Mouse (Mus musculus): ENCODE measurements at regions not wholly inside any gene's neighbourhood (a gene's known extent, or its start where the extent isn't known, plus 50 kb on each side); places are given as distances from the start of the nearest gene placed in this dataset.

DNA sequence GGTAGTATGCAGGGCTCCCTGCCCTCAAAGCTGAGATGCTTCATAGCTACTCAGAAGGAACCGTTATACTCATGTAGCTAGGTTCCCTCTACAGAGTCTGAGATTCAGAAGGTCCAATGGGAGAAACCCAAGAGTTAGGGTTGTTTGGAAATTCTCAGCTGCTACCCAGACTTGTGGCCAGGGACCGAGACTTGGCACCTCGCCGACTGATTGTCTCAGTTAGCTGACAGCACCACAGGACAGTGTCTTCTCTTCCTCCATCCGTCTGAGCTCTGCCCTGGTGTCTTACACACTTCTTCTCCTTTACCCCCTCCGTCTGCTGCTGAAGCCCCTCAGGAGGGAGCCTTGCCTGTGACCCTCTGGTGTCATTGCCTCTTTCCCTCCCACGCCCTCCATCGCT is 329.6 kb upstream of the Prox1 start:
- Histone ChIP-seq H3K36me3 (replicated peaks; ENCODE audit: control insufficient read depth, insufficient read depth, low read depth, low read length) (no peaks in the 10 kb centered on the region), H3K9ac (replicated peaks; ENCODE audit: low read length) (no peak overlapping the region), H3K9me3 (replicated peaks; ENCODE audit: control insufficient read depth, low read length) (no peaks in the 10 kb centered on the region), H3K4me3 (ENCODE audit: low read depth, low read length) (no peak overlapping the region), H3K27ac (replicated peaks; ENCODE audit: low read depth, low read length) (no peak overlapping the region), H3K4me2 (ENCODE audit: low read depth, low read length) (no peak overlapping the region), H3K4me1 (ENCODE audit: control insufficient read depth, insufficient read depth, low read length) (no peaks in the 10 kb centered on the region), H3K27me3 (ENCODE audit: control insufficient read depth, insufficient read depth, low read length) (no peaks in the 10 kb centered on the region)
- ATAC-seq (replicated peaks; ENCODE audit: insufficient number of reproducible peaks, low FRiP score, low TSS enrichment, low read depth) (no peak), DNase-seq (ENCODE audit: low spot score) (no peak)
- 82% methylated on average over 8 of the region's 8 CpGs for WGBS

DNA sequence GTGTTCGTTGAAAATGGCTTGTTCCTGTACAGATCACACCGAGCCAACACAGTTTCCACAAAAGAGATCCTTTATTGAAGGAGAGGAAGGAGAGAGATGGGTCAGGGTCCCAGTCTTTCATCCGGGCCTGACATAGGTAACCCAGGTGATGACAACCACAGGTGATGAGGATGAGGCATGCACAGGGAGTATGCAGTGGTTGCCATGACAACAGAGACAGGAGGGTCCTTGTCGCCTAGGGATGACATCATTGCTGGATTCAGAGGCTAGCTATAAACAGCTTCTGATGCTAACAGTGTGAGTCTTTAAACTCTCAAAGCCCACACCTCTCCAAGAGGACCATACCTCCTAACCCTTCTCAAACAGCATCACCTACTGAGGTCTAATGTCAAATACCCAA is 327.0 kb upstream of the Prox1 start:
- ATAC-seq (replicated peaks; ENCODE audit: insufficient number of reproducible peaks, low FRiP score, low TSS enrichment, low read depth) (no peak), DNase-seq (ENCODE audit: low spot score) (no peak)
- no peak overlapping the region for H3K27ac ChIP-seq (replicated peaks; ENCODE audit: low read depth, low read length)
- no peaks in the 10 kb centered on the region for H3K27me3 ChIP-seq (ENCODE audit: control insufficient read depth, insufficient read depth, low read length)
- WGBS: 90% methylated on average over 4 of the region's 4 CpGs
- H3K36me3 ChIP-seq (replicated peaks; ENCODE audit: control insufficient read depth, insufficient read depth, low read depth, low read length): no peaks in the 10 kb centered on the region
- no peaks in the 10 kb centered on the region for H3K9me3 ChIP-seq (replicated peaks; ENCODE audit: control insufficient read depth, low read length)
- no peak overlapping the region for H3K4me2 ChIP-seq (ENCODE audit: low read depth, low read length)
- H3K9ac ChIP-seq (replicated peaks; ENCODE audit: low read length): no peak overlapping the region
- no peak overlapping the region for H3K4me3 ChIP-seq (ENCODE audit: low read depth, low read length)
- no peaks in the 10 kb centered on the region for H3K4me1 ChIP-seq (ENCODE audit: control insufficient read depth, insufficient read depth, low read length)

DNA sequence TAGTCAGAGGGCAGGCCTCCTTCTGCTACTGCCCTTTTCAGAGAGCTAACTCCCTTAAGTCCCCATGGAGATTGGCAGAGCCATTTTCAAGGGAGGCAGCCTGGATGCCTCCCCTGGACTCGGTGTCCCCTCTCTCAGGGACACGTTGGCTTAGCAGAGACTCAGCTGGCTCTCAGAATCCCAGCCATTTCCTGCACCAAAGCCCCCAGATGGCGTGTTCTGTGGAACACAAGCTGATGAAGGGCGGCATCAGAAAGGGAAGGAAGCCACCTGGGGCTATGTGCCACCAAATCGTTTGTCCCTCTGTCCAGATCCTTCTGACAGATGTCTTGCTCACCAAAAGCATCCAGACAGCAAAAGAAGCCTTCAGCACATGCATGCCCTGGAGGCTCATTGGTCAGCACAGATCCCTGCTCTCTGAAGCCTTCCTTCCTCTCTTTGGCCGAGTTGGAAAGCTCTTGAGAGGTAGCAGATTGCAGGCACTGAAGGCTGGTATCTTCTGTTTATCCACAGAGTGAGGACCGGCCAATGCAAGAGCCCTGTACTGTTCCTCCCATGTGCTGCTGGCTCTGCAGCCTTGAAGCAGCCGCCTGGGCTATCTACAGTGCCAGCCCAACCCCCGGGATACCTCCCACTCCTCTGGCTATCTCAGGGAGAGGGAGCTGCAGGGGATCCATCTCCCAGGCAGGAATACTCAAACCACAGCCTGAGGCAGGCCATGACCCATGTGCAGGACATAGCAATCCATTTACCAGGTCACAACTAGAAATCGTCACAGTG is 325.4 kb upstream of the Prox1 start:
- no peaks in the 10 kb centered on the region for H3K9me3 ChIP-seq (replicated peaks; ENCODE audit: control insufficient read depth, low read length)
- no peak overlapping the region for H3K27ac ChIP-seq (replicated peaks; ENCODE audit: low read depth, low read length)
- H3K4me1 ChIP-seq (ENCODE audit: control insufficient read depth, insufficient read depth, low read length): no peaks in the 10 kb centered on the region
- no peak for DNase-seq (ENCODE audit: low spot score)
- no peak overlapping the region for H3K9ac ChIP-seq (replicated peaks; ENCODE audit: low read length)
- ATAC-seq (replicated peaks; ENCODE audit: insufficient number of reproducible peaks, low FRiP score, low TSS enrichment, low read depth): no peak
- 47% methylated on average over 10 of the region's 10 CpGs for WGBS
- no peak overlapping the region for H3K4me2 ChIP-seq (ENCODE audit: low read depth, low read length)
- H3K4me3 ChIP-seq (ENCODE audit: low read depth, low read length): no peak overlapping the region
- H3K36me3 ChIP-seq (replicated peaks; ENCODE audit: control insufficient read depth, insufficient read depth, low read depth, low read length): no peaks in the 10 kb centered on the region
- H3K27me3 ChIP-seq (ENCODE audit: control insufficient read depth, insufficient read depth, low read length): no peaks in the 10 kb centered on the region

DNA sequence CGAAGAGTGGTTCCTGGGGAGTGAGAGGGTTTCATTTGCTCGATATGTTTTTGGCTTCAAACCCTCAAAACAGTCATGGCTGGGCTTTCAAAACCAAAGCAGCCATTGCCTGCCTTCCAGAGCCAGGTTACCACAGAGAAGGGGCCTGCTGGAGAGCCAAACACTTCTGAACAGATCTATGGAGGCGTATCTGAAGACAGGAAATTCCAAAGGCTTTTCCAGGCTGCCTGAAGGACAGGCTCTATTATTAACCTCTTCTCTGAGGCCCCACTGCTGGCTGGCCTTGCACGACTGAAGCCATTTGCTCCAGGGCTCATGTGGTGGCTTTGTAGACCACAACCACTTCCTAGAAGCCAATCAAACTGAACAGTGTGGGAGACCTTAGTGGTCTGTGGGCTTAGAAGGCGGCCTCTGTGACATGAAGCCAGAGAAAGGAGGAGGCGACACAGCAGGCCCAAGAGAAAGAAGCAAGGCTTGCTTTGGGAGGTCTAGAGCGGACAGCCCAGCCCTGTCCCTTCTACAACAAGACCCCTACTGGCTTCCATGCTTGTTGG is 316.1 kb upstream of the Prox1 start:
- no peak for ATAC-seq (replicated peaks; ENCODE audit: insufficient number of reproducible peaks, low FRiP score, low TSS enrichment, low read depth)
- no peaks in the 10 kb centered on the region for H3K4me1 ChIP-seq (ENCODE audit: control insufficient read depth, insufficient read depth, low read length)
- no peaks in the 10 kb centered on the region for H3K36me3 ChIP-seq (replicated peaks; ENCODE audit: control insufficient read depth, insufficient read depth, low read depth, low read length)
- H3K4me2 ChIP-seq (ENCODE audit: low read depth, low read length): no peak overlapping the region
- no peaks in the 10 kb centered on the region for H3K27me3 ChIP-seq (ENCODE audit: control insufficient read depth, insufficient read depth, low read length)
- H3K4me3 ChIP-seq (ENCODE audit: low read depth, low read length): no peak overlapping the region
- H3K9ac ChIP-seq (replicated peaks; ENCODE audit: low read length): no peak overlapping the region
- no peak overlapping the region for H3K27ac ChIP-seq (replicated peaks; ENCODE audit: low read depth, low read length)
- no peak for DNase-seq (ENCODE audit: low spot score)
- 61% methylated on average over 7 of the region's 7 CpGs for WGBS
- H3K9me3 ChIP-seq (replicated peaks; ENCODE audit: control insufficient read depth, low read length): no peaks in the 10 kb centered on the region

DNA sequence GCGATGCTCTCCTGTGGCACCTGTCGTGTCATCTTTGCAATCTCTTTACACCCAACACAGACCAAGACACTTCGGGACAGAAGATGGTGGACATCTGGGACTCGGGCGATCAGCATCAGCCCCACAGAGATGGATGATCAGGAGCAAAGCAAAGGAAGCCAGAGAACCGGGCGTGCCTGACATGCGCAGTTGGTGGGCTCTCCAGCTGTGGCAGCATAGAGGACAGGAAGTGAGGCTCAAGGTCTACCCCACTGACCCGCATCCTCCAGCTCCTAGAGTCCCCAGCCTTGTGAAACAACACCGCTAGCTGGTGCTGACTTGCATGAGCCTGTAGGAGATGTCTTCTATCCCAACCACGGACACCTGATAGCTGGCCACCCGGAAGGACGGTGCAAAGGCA is 312.9 kb upstream of the Prox1 start:
- no peak for ATAC-seq (replicated peaks; ENCODE audit: insufficient number of reproducible peaks, low FRiP score, low TSS enrichment, low read depth)
- no peaks in the 10 kb centered on the region for H3K9me3 ChIP-seq (replicated peaks; ENCODE audit: control insufficient read depth, low read length)
- no peak overlapping the region for H3K4me3 ChIP-seq (ENCODE audit: low read depth, low read length)
- DNase-seq (ENCODE audit: low spot score): no peak
- H3K27me3 ChIP-seq (ENCODE audit: control insufficient read depth, insufficient read depth, low read length): no peaks in the 10 kb centered on the region
- no peak overlapping the region for H3K9ac ChIP-seq (replicated peaks; ENCODE audit: low read length)
- H3K4me2 ChIP-seq (ENCODE audit: low read depth, low read length): no peak overlapping the region
- H3K36me3 ChIP-seq (replicated peaks; ENCODE audit: control insufficient read depth, insufficient read depth, low read depth, low read length): no peaks in the 10 kb centered on the region
- H3K4me1 ChIP-seq (ENCODE audit: control insufficient read depth, insufficient read depth, low read length): no peaks in the 10 kb centered on the region
- no peak overlapping the region for H3K27ac ChIP-seq (replicated peaks; ENCODE audit: low read depth, low read length)
- 88% methylated on average over 13 of the region's 13 CpGs for WGBS

DNA sequence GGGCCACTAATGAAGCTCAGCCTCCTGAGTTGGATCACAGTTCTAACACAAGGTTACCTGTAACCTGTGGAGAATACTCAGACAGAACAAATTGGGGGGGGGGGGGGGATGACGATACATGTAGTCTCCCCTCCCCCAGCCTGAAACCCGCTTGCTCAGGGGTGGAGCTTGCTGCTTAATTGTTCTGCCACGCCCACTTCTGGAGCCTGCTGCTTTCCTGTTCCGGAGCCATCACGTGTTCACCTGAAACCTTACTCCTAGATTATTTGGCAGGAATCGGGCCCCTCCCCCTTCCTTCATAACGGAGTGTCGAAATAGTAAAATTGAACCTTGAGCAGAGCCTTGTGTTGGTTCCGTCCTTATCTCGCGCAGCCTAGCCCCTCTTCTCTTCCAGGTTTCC is 310.6 kb upstream of the Prox1 start:
- Histone ChIP-seq H3K27me3 (ENCODE audit: control insufficient read depth, insufficient read depth, low read length) (no peaks in the 10 kb centered on the region), H3K4me3 (ENCODE audit: low read depth, low read length) (no peak overlapping the region), H3K27ac (replicated peaks; ENCODE audit: low read depth, low read length) (no peak overlapping the region), H3K9ac (replicated peaks; ENCODE audit: low read length) (no peak overlapping the region), H3K4me1 (ENCODE audit: control insufficient read depth, insufficient read depth, low read length) (no peaks in the 10 kb centered on the region), H3K9me3 (replicated peaks; ENCODE audit: control insufficient read depth, low read length) (no peaks in the 10 kb centered on the region), H3K36me3 (replicated peaks; ENCODE audit: control insufficient read depth, insufficient read depth, low read depth, low read length) (no peaks in the 10 kb centered on the region), H3K4me2 (ENCODE audit: low read depth, low read length) (no peak overlapping the region)
- ATAC-seq (replicated peaks; ENCODE audit: insufficient number of reproducible peaks, low FRiP score, low TSS enrichment, low read depth) (no peak), DNase-seq (ENCODE audit: low spot score) (no peak)
- WGBS: 75% methylated on average over 11 of the region's 11 CpGs

DNA sequence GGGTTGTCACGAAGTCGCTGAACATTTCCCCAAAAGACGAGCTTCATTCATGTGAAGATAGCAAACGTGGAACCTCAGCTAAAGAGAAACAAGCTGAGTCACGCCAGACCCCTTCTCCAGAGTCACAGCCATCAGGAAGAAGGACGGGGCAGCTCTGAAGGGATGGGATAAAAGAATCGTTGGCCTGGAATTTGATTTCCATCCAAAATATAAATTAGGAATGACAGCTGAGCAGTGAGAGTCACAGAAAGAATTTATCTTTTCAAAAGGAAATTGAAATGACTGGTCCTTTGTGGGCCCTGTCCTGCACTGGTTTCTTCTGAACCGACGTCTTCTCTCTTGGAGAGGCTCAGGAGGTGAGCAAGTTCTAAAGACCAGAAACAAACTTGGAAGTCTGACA is 310.1 kb upstream of the Prox1 start:
- WGBS: 71% methylated on average over 9 of the region's 9 CpGs

DNA sequence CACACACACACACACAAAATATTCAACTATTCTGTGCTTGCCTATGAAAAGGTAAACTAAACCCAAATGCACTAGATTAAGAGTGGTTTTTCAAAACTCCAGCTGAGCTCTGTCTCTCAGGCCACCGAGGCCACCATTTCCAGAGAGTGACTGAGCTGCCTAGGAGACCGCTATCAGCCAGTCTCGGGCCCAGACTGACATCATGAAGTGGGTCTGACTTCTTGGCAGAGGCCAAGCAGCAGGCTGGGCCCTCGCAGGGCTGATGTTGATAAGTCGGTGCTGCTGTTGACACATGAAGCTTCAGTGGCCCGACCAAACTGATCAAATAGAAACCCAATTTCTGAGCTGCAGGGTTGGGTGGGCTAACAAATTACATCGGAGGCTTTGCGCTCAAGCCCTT is 302.2 kb upstream of the Prox1 start:
- H3K9ac ChIP-seq (replicated peaks; ENCODE audit: low read length): no peak overlapping the region

More for the DNA sequence above, 310.1 kb upstream of the Prox1 start:
- H3K4me2 ChIP-seq (ENCODE audit: low read depth, low read length): no peak overlapping the region
- no peak overlapping the region for H3K9ac ChIP-seq (replicated peaks; ENCODE audit: low read length)
- H3K4me3 ChIP-seq (ENCODE audit: low read depth, low read length): no peak overlapping the region
- no peak for DNase-seq (ENCODE audit: low spot score)
- no peaks in the 10 kb centered on the region for H3K27me3 ChIP-seq (ENCODE audit: control insufficient read depth, insufficient read depth, low read length)
- no peaks in the 10 kb centered on the region for H3K9me3 ChIP-seq (replicated peaks; ENCODE audit: control insufficient read depth, low read length)
- H3K36me3 ChIP-seq (replicated peaks; ENCODE audit: control insufficient read depth, insufficient read depth, low read depth, low read length): no peaks in the 10 kb centered on the region
- no peak for ATAC-seq (replicated peaks; ENCODE audit: insufficient number of reproducible peaks, low FRiP score, low TSS enrichment, low read depth)
- no peaks in the 10 kb centered on the region for H3K4me1 ChIP-seq (ENCODE audit: control insufficient read depth, insufficient read depth, low read length)
- no peak overlapping the region for H3K27ac ChIP-seq (replicated peaks; ENCODE audit: low read depth, low read length)

More for the DNA sequence above, 302.2 kb upstream of the Prox1 start:
- no peaks in the 10 kb centered on the region for H3K4me1 ChIP-seq (ENCODE audit: control insufficient read depth, insufficient read depth, low read length)
- WGBS: 86% methylated on average over 8 of the region's 8 CpGs
- no peak overlapping the region for H3K4me2 ChIP-seq (ENCODE audit: low read depth, low read length)
- H3K4me3 ChIP-seq (ENCODE audit: low read depth, low read length): no peak overlapping the region
- H3K27ac ChIP-seq (replicated peaks; ENCODE audit: low read depth, low read length): no peak overlapping the region
- H3K9me3 ChIP-seq (replicated peaks; ENCODE audit: control insufficient read depth, low read length): no peaks in the 10 kb centered on the region
- no peaks in the 10 kb centered on the region for H3K36me3 ChIP-seq (replicated peaks; ENCODE audit: control insufficient read depth, insufficient read depth, low read depth, low read length)
- ATAC-seq (replicated peaks; ENCODE audit: insufficient number of reproducible peaks, low FRiP score, low TSS enrichment, low read depth) (no peak), DNase-seq (ENCODE audit: low spot score) (no peak)
- no peaks in the 10 kb centered on the region for H3K27me3 ChIP-seq (ENCODE audit: control insufficient read depth, insufficient read depth, low read length)

All from embryonic facial prominence, embryonic 11.5 days (tissue).